Mouse (Mus musculus): ENCODE data around the gene Rab11fip3. TPM values are rescaled to one million over a fixed set of nuclear protein-coding genes. Genes with fewer than 3 reads are reported as not detected.
"Not testable (repeated sequence)": the region's sequence is repeated elsewhere in the genome, so short reads cannot be mapped to it uniquely, and the experiment has no call there.

Gene Rab11fip3
- polyA plus RNA-seq, 1 experiment from 2014 or later, result 30.4 TPM

GRCm38 (mm10) chr17:26052074-26052473, 17.3 kb downstream of the Rab11fip3 start:
- 88% methylated on average over 4 of the region's 4 CpGs for WGBS
- no peak overlapping the region for H3K4me3 ChIP-seq
- no peak for ATAC-seq (ENCODE audit: insufficient number of reproducible peaks, insufficient read depth, low FRiP score, low TSS enrichment)
- H3K4me1 ChIP-seq, result peaks cover 13% of the 10 kb centered on the region; the same call in 1 of the 2 replicates
- no peak overlapping the region for H3K27ac ChIP-seq
- no peaks in the 10 kb centered on the region for H3K9me3 ChIP-seq
- no peak overlapping the region for H3K9ac ChIP-seq
- no peak overlapping the region for H3K4me2 ChIP-seq (replicated peaks)
- no peaks in the 10 kb centered on the region for H3K27me3 ChIP-seq
- H3K36me3 ChIP-seq, result peaks cover 22% of the 10 kb centered on the region; the same call in 1 of the 2 replicates

DNA sequence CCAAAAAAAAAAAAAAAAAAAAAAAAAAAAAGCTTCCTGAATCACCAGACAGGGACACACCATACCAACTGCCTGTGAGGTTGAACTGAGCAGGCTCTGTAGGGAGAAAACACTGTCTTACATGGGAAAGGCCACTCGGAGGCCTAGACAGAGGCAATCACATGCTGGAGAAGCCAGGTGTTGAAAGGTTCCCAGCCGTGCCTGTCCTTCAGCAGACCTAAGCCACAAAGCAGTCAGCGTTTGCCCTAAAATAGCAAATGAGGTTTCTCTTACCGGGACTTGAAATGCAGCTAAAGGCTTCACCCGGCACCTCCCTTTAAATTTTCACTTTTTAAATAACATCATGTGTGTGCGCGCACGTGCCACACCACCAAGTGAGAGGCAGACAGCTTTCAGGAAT, 21.2 kb downstream of the Rab11fip3 start:
- Histone ChIP-seq H3K9me3 (no peaks in the 10 kb centered on the region), H3K4me1 (no peaks in the 10 kb centered on the region), H3K9ac (no peak overlapping the region), H3K4me2 (replicated peaks) (no peak overlapping the region), H3K27ac (no peak overlapping the region), H3K36me3 (peaks cover 3% of the 10 kb centered on the region; the same call in 1 of the 2 replicates), H3K4me3 (no peak overlapping the region), H3K27me3 (no peaks in the 10 kb centered on the region)
- ATAC-seq (ENCODE audit: insufficient number of reproducible peaks, insufficient read depth, low FRiP score, low TSS enrichment), result no peak
- 86% methylated on average over 8 of the region's 8 CpGs for WGBS

- 0 out of 2 replicates have a peak, but pooled peaks cover 3% of the 10 kb centered on the region for H3K36me3 ChIP-seq
- H3K27ac ChIP-seq, result no peak overlapping the region
- no peak for ATAC-seq (ENCODE audit: insufficient number of reproducible peaks, insufficient read depth, low FRiP score, low TSS enrichment)
- H3K4me1 ChIP-seq, result no peaks in the 10 kb centered on the region
- H3K4me2 ChIP-seq (replicated peaks), result no peak overlapping the region
- H3K27me3 ChIP-seq, result no peaks in the 10 kb centered on the region
- 62% methylated on average over 10 of the region's 10 CpGs for WGBS
- no peaks in the 10 kb centered on the region for H3K9me3 ChIP-seq
- no peak overlapping the region for H3K4me3 ChIP-seq
- H3K9ac ChIP-seq, result no peak overlapping the region
These were observed 22.9 kb downstream of the Rab11fip3 start for GRCm38 (mm10) chr17:26046253-26046997.

DNA sequence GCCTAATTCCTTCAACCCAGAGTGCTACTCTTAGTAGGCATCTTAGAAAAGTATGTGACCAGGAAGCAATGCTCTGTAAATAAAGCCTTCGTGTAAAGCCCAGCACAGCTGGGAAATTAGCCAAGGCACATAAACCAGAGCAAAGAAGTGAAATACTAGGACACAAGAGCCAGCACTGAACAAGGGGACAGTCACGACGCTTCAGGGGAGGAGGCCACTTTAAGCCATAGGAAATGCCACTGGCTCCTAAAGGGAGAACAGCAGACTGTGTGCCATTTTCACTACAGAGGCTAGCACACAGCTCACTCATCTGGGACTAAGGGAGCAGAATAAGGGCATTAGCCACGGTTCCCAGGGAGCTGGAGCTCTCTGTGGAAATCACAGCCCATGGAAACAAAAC, 24.1 kb downstream of the Rab11fip3 start:
- Histone ChIP-seq H3K4me3 (no peak overlapping the region), H3K27me3 (no peaks in the 10 kb centered on the region), H3K9me3 (no peaks in the 10 kb centered on the region), H3K9ac (no peak overlapping the region), H3K4me1 (no peaks in the 10 kb centered on the region), H3K4me2 (replicated peaks) (no peak overlapping the region), H3K27ac (no peak overlapping the region), H3K36me3 (0 out of 2 replicates have a peak, but pooled peaks cover under 1% of the 10 kb centered on the region)
- no peak for ATAC-seq (ENCODE audit: insufficient number of reproducible peaks, insufficient read depth, low FRiP score, low TSS enrichment)
- WGBS, result 60% methylated on average over 4 of the region's 4 CpGs

- Histone ChIP-seq H3K9me3 (no peaks in the 10 kb centered on the region), H3K4me3 (no peak overlapping the region), H3K27ac (no peak overlapping the region), H3K36me3 (no peaks in the 10 kb centered on the region), H3K27me3 (no peaks in the 10 kb centered on the region), H3K4me1 (no peaks in the 10 kb centered on the region), H3K9ac (no peak overlapping the region; the same call in 1 of the 2 replicates), H3K4me2 (replicated peaks) (no peak overlapping the region)
- WGBS, result 70% methylated on average over 5 of the region's 5 CpGs
- ATAC-seq (ENCODE audit: insufficient number of reproducible peaks, insufficient read depth, low FRiP score, low TSS enrichment), result no peak
These were observed 26.1 kb downstream of the Rab11fip3 start for GRCm38 (mm10) chr17:26043249-26043636.

DNA sequence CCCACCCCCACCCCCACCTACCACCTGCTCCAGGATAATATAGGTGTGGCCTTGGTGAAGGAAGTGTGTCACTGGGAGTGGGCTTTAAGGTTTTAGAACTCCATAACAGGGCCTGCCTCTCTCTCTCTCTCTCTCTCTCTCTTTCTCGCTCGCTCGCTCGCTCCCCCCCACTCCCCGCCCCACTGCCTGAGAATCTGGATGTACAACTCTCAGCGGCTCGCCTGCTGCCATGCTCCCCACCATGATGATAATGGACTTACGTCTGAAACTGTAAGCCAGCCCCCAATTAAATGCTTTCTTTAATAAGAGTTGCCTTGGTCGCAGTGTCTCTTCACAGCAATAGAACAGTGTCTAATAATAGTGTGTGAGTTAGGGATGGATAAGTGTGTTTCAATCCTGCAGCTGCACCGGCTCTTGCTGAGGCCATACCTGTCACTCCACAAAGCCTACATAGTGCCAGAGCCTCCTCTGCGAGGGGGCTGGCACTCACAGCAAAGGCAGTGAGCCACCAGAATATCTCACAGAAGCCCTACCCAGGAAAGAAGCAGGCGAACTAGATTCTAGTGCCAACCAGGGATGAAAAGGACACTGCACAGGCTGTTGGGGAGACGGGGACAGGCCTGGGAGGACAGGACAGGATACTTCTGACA, 26.6 kb downstream of the Rab11fip3 start:
- no peak for ATAC-seq (ENCODE audit: insufficient number of reproducible peaks, insufficient read depth, low FRiP score, low TSS enrichment)
- Histone ChIP-seq H3K4me2 (replicated peaks) (no peak overlapping the region), H3K36me3 (0 out of 2 replicates have a peak, but pooled peaks cover 1% of the 10 kb centered on the region), H3K9me3 (no peaks in the 10 kb centered on the region), H3K9ac (no peak overlapping the region), H3K27me3 (no peaks in the 10 kb centered on the region), H3K27ac (no peak overlapping the region), H3K4me3 (no peak overlapping the region), H3K4me1 (no peaks in the 10 kb centered on the region)
- WGBS, result 74% methylated on average over 13 of the region's 13 CpGs

- no peaks in the 10 kb centered on the region for H3K4me1 ChIP-seq
- 52% methylated on average over 9 of the region's 9 CpGs for WGBS
- no peak overlapping the region for H3K4me3 ChIP-seq
- ATAC-seq (ENCODE audit: insufficient number of reproducible peaks, insufficient read depth, low FRiP score, low TSS enrichment), result no peak
- H3K27me3 ChIP-seq, result no peaks in the 10 kb centered on the region
- H3K27ac ChIP-seq, result no peak overlapping the region
- H3K9ac ChIP-seq, result no peak overlapping the region
- H3K36me3 ChIP-seq, result peaks cover 7% of the 10 kb centered on the region; the same call in 1 of the 2 replicates
- no peak overlapping the region for H3K4me2 ChIP-seq (replicated peaks)
- no peaks in the 10 kb centered on the region for H3K9me3 ChIP-seq
These were observed 28.1 kb downstream of the Rab11fip3 start for GRCm38 (mm10) chr17:26041111-26041802.

GRCm38 (mm10) chr17:26040711-26041110, 28.6 kb downstream of the Rab11fip3 start:
- not testable (repeated sequence) for H3K4me1 ChIP-seq; H3K4me3 ChIP-seq; H3K4me2 ChIP-seq (replicated peaks); ATAC-seq (ENCODE audit: insufficient number of reproducible peaks, insufficient read depth, low FRiP score, low TSS enrichment); H3K27ac ChIP-seq; H3K9ac ChIP-seq; H3K9me3 ChIP-seq; H3K27me3 ChIP-seq
- WGBS, result 86% methylated on average over 8 of the region's 8 CpGs
- peaks cover 13% of the 10 kb centered on the region for H3K36me3 ChIP-seq

DNA sequence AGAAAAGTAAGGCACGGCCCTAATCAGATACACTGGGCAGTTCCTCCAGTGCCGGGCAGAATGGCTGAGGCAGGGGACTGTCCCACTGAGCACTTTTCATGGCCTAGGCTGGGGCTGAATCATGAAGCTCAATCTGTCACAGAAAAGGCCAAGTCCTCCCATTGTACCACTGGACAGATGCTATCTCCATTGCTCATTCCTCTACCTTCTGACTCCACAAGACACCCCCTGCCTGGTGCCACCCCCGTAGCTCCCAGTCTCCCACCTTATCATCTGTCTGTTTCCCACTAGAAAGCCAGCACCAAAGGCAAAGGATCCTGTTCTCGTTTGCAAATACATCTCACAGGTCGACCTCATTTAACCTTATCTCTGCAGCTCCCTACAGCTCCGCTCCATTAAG, 37.3 kb downstream of the Rab11fip3 start:
- WGBS, result 79% methylated on average over 6 of the region's 6 CpGs
- Histone ChIP-seq H3K9me3 (no peaks in the 10 kb centered on the region), H3K4me1 (no peaks in the 10 kb centered on the region), H3K27me3 (no peaks in the 10 kb centered on the region), H3K27ac (no peak overlapping the region), H3K4me2 (replicated peaks) (no peak overlapping the region), H3K9ac (no peak overlapping the region), H3K36me3 (peaks cover 46% of the 10 kb centered on the region), H3K4me3 (no peak overlapping the region)
- ATAC-seq (ENCODE audit: insufficient number of reproducible peaks, insufficient read depth, low FRiP score, low TSS enrichment), result no peak

DNA sequence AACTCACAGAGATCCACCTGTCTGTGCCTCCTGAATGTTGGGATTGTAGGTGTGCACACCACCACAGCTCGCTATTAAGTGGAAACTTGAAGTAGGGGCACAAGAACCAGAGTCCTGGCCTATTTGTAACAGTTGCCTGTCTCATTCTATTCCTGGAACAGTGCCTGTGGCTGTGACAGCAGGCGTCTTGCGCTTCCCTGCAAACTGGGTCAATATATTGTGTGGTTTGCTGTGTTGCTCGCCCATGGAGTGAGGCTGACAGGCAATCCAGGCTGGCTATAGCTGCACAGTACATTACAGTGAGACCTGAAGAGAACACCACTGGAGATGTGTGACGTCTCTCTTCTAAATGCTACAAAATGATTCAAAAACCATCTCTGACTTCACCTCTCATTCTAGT, 37.8 kb downstream of the Rab11fip3 start:
- Histone ChIP-seq H3K9me3 (no peaks in the 10 kb centered on the region), H3K9ac (no peak overlapping the region), H3K4me2 (replicated peaks) (no peak overlapping the region), H3K36me3 (peaks cover 46% of the 10 kb centered on the region), H3K4me3 (no peak overlapping the region), H3K27me3 (no peaks in the 10 kb centered on the region), H3K27ac (no peak overlapping the region), H3K4me1 (no peaks in the 10 kb centered on the region)
- WGBS, result 89% methylated on average over 5 of the region's 5 CpGs
- ATAC-seq (ENCODE audit: insufficient number of reproducible peaks, insufficient read depth, low FRiP score, low TSS enrichment), result no peak

DNA sequence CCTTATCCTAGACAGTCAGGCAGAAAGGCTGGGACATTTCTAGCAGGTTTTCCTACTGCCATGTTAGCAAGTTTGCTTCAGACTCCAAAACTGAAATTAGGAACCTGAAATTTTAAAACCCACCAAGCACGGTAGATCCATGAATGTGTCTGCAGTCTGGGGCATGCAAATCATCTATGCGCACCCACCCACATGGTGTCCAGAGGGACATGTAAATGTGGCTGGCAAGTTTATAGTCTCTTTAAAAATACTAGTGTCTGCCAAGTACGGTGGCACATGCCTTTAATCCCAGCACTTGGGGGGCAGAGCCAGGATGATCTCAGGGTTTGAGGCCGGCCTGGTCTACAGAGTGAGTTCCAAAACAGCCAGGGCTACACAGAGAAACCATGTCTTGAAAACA, 41.1 kb downstream of the Rab11fip3 start:
- Histone ChIP-seq H3K27me3 (no peaks in the 10 kb centered on the region), H3K4me3 (no peak overlapping the region), H3K4me1 (no peaks in the 10 kb centered on the region), H3K36me3 (peaks cover 34% of the 10 kb centered on the region), H3K27ac (no peak overlapping the region), H3K4me2 (replicated peaks) (no peak overlapping the region), H3K9ac (no peak overlapping the region), H3K9me3 (no peaks in the 10 kb centered on the region)
- 90% methylated on average over 4 of the region's 4 CpGs for WGBS
- ATAC-seq (ENCODE audit: insufficient number of reproducible peaks, insufficient read depth, low FRiP score, low TSS enrichment), result no peak

DNA sequence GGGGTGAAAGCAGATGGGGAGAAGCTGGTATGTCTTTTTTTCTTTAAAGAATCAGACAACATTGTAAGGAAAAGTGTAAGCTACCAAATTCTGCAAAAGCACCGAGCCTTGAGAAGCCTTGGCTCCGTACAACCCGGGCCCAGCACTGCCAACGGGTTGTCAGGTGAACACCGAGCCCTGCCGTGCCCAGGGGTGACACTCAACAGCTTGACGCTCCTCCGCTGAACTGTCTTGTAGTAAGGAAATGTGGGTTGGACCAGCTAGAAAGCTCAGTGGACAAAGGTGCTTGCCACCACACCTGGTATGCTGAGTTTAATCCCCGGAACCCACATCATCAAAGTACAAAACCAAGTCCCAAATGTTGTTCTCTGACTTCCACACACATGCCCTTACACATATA, 44.7 kb downstream of the Rab11fip3 start:
- WGBS, result 94% methylated on average over 9 of the region's 9 CpGs
- Histone ChIP-seq H3K4me3 (no peak overlapping the region), H3K36me3 (peaks cover 22% of the 10 kb centered on the region; the same call in 1 of the 2 replicates)

More for the DNA sequence above, 44.7 kb downstream of the Rab11fip3 start:
- no peaks in the 10 kb centered on the region for H3K27me3 ChIP-seq
- no peak overlapping the region for H3K9ac ChIP-seq
- no peak overlapping the region for H3K27ac ChIP-seq
- H3K9me3 ChIP-seq, result no peaks in the 10 kb centered on the region
- ATAC-seq (ENCODE audit: insufficient number of reproducible peaks, insufficient read depth, low FRiP score, low TSS enrichment), result no peak
- H3K4me1 ChIP-seq, result no peaks in the 10 kb centered on the region
- no peak overlapping the region for H3K4me2 ChIP-seq (replicated peaks)

Measured in embryonic facial prominence, embryonic 12.5 days (tissue).